Mouse (Mus musculus) heart, postnatal 10 days (tissue): Measurements from ENCODE around the gene Aggf1. TPM values are rescaled to one million over a fixed set of nuclear protein-coding genes. Genes with fewer than 3 reads are reported as not detected.

Experiments
- total RNA-seq, 2 experiments: library from RNA; stranded (reverse); gene quantifications; 2 replicates each; pipeline ENCODE4 v1.2.3; 2021

Aggf1 gene
- total RNA-seq, 2 experiments from 2014 or later: 25.7 to 28.2 TPM

Other genes with a start within 250 kb of the Aggf1 start
- 1 to 10 TPM; 6.5 to 7.9 TPM for gene Pde8b, start 125.0 kb downstream of the Aggf1 start, total RNA-seq
- 10 to 100 TPM; 29.2 to 30.0 TPM for gene Zbed3, start 51.7 kb downstream of the Aggf1 start, total RNA-seq
- not detected for gene Crhbp, start 69.6 kb upstream of the Aggf1 start, total RNA-seq
- gene S100z, start 103.4 kb upstream of the Aggf1 start, total RNA-seq: not detected
- 1 to 10 TPM in 1 of 2 experiments, under 1 TPM in 1; 0.96 to 1.0 TPM for gene F2rl1, start 149.9 kb upstream of the Aggf1 start, total RNA-seq
- gene F2r, start 243.1 kb upstream of the Aggf1 start, total RNA-seq: 10 to 100 TPM; 49.6 to 50.1 TPM